Mouse (Mus musculus): ENCODE measurements around the gene Rtkn2.
"Not testable (repeated sequence)": the region's sequence is repeated elsewhere in the genome, so short reads cannot be mapped to it uniquely, and the experiment has no call there.

Rtkn2 gene

GRCm38 (mm10) chr10:68081712-68082111 is 102.3 kb downstream of the Rtkn2 start:
- DNase-seq = no peak

DNA sequence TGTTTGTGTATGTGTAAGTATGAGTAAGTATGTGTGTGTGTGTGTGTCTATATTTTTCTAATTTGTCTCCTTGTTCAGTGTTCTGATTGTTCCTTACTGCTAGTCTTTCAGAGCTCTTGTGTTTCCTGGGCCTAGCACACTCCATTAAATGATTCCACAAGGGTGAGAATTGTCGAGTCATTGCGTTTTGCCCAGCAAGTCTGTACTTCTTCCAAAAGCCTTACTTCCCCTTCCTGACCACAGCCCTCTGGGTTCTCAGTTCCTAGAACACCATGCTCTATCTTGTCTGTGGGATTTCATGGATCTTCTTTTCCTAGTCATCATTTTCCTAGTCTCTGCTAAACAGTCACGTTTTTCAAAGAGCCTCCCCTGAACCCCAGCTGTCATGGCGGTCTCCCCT is 106.2 kb downstream of the Rtkn2 start:
- no peak for DNase-seq

- no peak for DNase-seq
Measured at GRCm38 (mm10) chr10:68086973-68087372, 107.6 kb downstream of the Rtkn2 start.

DNA sequence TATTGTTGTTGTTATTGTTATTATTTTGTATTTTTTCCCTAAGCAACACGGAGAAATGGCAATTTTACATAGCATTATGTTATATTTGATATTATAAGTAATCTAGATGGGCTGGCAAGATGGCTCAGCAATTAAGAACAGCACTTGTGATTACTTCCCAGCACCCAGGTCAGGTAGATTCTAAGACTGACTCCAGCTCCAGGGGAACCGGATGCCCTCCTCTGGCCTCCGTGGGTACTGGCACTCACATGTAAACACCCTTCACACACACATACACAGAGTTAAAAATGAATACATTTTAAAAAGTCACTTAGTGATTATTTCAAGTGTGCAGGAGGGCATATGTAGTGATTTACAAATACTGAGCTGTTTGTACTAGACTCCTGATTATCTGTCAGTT is 108.4 kb downstream of the Rtkn2 start:
- DNase-seq = no peak

DNA sequence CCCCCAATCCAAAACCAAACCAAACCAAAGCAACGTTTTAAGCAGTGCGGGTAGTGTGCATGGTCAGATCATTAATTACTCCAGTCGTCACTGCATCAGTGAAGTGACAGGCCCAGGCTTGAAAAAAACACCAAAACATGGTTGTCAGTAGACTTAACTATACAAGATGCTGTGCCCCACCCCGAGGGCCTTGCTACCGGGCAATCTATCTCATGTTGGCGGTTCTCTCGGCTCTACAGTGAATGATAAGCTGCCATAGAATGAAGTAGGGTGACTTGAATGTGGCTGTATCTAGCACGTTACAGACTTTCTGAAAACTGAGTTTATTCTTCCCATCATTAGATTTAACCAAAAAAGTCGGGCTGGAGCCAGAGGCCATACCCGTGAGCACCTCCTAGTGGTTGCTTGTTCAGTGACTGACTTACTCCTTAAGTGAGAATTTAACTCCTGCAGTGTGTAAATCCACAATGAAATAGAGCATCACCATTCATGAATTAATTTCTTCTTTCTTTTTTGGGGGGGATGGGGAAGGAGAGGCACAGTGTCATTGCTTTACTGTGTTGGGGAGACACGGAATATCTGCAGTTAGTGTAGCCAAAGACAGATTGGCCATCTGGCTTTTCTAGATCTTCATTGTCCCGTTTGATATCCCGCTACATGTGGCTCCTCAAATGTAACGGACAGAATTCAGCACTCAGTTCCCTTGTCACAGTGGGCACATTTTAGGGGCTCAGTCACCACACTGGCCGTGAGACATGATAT is 110.2 kb downstream of the Rtkn2 start:
- DNase-seq = no peak

DNA sequence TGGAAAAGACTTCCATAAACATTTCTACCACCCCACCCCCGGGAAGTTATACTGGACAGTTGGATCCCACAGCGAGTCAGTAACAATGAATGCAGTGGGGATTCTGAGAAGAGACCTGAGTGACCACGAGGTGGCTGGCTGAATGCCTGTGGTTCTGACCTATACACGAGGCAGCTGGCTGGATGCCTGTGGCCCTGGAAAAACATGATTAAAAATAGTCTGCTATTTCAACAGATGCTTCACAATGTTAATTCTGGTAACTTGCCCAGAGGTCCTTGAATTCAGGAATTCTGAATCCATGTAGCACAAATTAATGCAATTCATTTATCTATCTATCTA is 110.8 kb downstream of the Rtkn2 start:
- no peak for DNase-seq

DNA sequence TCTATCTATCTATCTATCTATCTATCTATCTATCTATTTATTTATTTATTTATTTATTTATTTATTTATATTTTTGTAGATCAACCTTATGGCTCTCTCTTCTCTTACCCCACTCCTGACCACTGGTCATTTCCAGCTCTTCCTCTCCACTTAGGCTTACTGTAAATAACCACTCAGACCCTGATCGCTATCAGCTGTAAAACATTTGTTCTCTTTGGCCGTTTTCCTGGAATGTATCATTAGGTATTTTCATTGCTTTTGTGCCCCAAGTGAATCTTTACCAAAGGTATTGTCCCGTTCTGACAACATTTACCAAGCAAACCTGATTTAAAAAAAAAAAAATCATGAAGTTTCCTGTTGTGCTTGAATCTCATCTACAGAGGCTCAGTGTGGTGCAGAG is 111.2 kb downstream of the Rtkn2 start:
- no peak for DNase-seq

DNA sequence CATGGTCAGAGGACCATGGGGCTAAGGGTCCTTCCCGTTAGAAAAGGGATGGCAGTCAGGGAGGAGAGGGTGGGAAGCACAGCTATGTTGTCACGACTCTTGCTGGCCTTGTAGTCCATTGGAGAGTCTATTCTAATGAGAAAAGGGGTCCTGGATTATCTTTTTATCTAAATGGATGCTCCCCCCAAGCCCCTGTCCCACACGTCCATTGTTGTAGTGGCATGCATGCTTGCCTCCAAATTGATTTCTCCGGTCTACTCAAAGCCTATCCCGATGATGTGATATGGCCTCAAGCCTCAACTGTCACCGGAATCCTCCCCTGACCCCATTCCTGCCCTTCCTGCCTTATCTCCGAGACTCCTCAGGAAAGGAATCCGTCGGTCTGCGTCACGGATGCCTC is 111.6 kb downstream of the Rtkn2 start:
- no peak for DNase-seq

DNA sequence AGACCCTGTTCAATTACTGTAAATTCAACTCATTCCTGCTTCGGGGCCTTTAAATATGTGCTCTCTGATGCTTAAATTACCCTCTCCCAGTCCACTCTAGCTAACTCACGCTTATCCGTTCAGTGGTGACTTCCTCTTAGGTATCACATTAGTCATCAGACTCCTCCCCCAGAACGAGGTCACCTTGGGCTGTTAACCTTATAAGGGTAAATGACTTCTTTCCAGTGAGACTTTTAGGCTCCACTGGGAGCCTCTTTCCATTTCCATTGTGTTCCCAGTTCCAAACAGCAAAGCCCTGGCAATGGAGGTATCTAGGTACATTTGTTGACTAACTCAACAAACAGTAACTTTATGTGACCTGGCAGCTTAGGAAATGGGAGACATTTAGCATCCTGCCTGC is 112.5 kb downstream of the Rtkn2 start:
- DNase-seq = no peak

- DNase-seq = no peak
Measured at GRCm38 (mm10) chr10:68093496-68093895, 114.1 kb downstream of the Rtkn2 start.

DNA sequence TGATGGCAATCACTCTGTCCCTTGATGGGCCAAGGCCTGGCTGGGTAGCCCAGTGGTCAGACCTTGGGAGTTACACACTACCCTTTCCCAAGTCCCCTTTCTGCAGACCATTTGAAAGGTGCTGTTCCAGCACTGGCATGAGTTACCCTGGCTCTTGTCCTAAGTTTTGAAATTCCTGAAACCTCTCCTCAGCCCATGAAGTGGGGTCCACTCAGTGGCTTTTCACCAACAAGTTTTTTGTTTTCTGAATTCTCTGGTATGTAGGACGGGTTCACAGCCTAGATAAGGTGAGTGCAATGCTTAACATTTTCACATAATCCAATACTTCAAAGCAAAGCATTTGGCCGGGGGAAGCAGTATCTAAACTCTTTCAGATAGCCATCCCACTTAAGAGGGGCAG is 115.8 kb downstream of the Rtkn2 start:
- DNase-seq = no peak

- no peak for DNase-seq
Measured at GRCm38 (mm10) chr10:68096395-68096794, 117.0 kb downstream of the Rtkn2 start.

- no peak for DNase-seq
Measured at GRCm38 (mm10) chr10:68097821-68098675, 118.7 kb downstream of the Rtkn2 start.

- DNase-seq = not testable (repeated sequence)
Measured at GRCm38 (mm10) chr10:68099801-68100200, 120.4 kb downstream of the Rtkn2 start.

- no peak for DNase-seq
Measured at GRCm38 (mm10) chr10:68100506-68100905, 121.1 kb downstream of the Rtkn2 start.

GRCm38 (mm10) chr10:68101251-68101650 is 121.9 kb downstream of the Rtkn2 start:
- DNase-seq = no peak

- no peak for DNase-seq
Measured at GRCm38 (mm10) chr10:68102566-68102965, 123.2 kb downstream of the Rtkn2 start.

DNA sequence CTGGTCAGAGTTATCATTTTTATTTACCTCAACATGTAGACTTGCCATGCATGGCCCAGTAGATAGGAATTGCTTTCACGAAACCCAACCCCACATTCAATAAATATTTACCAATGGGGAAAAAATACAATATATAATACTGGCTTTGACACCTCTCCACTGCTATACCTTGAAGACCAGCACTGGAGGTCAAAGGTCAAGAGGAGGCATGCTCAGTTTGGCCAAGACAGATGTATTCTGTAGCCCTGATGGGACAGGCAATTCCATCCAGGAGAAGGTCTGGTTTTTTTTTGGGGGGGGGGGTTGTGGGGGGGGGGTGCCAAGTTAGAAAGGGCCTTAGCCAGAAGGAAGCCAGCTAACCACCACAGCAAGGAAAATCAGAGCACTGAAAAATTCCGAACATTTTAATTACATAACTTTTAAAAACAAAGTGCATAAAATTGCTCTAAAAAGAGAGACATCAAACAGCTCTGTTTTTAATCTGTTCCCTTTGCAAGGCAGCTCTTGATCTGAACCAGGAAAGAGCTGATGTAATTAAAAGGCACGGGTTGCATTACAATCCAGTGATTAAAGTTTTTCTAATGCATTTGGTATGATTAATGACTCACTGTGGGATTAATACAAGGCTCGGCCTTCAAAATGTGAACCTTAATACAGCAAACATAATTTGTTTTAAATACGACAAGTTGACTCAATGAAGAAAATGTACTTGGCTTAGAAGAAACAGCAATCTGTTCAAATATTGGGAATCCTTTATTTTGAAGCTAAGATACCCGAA is 123.9 kb downstream of the Rtkn2 start:
- DNase-seq = no peak

- DNase-seq = no peak
Measured at GRCm38 (mm10) chr10:68103988-68104387, 124.6 kb downstream of the Rtkn2 start.

- DNase-seq = no peak
Measured at GRCm38 (mm10) chr10:68104481-68104880, 125.1 kb downstream of the Rtkn2 start.

DNA sequence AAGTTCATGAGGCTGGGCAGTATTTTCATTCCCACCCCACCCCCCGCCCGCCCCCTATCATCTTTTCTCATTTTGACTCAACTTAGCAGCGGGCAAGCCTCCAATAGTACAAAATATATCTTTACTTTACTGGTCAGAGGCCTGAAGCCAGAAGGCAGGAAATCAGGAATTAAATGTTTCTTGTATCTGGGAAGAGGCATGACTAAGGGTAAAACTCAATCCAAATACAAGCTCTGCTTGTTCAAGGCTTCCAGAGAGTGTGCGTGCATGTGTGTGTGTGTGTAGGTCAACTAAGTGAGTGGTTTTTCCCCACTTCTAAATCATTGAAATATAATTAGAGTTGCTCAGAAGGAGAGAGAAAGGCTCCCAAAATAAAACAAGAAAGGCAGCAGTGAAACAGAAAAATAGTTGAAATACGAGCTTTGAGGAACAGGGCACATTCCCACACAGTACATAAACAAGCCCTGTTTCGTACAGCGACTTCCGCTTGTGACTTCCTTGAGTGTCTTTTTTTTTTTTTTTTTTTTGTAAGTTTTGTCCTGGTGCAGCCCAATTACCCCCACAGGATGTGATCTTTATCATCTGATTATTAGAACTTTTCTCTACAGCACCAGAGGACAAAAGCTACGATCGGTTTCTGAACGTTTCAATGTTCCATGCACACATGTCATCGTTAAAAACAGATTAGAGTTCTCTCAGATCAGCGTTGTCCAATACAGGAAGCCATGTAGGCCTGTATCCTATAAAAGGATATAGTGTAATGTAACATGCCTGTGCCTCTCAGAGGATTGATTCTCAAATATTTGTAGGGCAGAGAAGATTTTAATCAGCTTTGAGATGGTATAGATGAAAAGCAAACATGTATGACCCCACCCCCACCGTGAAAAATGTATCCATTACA is 125.8 kb downstream of the Rtkn2 start:
- no peak for DNase-seq

DNA sequence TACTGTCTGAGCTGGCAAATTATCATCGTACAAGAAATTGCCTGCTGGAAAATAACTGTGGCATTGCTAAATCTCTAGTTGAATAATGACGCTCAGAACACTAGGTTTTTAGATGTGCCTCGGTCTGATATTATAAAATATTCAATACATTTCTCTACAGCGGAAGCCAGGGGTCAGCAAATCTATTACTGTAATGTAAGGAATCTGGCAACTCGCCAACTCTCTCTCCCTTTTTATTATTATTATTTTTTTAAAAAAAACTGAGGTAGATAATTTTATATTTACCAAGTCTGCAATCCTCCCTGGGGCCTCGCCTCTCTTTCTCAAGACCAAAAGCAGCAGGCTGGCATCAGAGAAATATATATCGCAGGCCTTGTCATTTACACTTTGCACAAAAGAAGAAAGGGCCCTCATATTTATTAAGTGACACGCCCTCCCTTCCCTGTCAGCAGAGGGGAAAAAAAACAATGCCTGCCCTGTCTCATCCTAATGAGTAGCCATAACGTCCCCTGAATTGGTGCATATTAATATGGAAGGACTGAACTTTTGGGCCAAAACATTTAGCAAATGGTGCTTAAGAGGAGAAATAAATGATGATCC is 127.1 kb downstream of the Rtkn2 start:
- DNase-seq = no peak

Measured in right cerebral cortex, postnatal 25 days (tissue).